Mouse (Mus musculus) MEL-GATA-1-ER (cell line): ENCODE data around the gene Rgs14.

ENCODE experiments used
- DNase-seq: peaks from one replicate; pipeline ENCODE4 v3.0.0-alpha.2; 2012; ENCODE audit warnings: low read depth; ENCODE audit errors: extremely low read depth

The Rgs14 gene

DNA sequence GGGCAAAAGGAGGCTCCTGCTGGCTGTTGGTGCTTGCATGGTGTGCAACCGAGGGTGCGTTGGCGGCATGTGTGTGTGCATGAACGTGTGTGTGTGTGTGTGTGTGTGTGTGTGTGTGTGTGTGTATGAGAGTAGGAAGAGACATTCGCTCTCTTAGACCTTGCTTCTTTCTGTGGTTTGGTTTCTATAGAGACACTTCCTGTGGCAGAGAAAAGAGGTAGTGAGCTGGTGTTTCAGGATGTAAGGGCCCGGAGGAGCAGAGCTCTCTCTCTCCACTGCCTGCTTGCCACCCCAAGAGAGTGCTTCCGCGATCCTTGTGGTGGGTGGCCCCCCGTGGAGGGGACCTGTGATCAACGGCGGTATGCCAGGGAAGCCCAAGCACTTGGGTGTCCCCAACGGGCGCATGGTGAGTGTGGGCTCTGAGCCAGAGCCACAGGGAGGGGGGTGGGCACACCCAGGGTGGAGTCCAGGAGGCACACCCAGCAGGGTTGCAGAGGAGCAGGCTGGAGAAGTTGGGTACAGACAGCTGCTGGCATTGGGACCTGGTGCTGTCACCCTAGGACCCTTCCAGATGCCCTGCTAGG lies at the start of gene Rgs14:
Gene Rgs14, plus strand, starts transcription at position 202 of the 584 bp plus-strand sequence.
- peak; percentile 96 for DNase-seq

DNA sequence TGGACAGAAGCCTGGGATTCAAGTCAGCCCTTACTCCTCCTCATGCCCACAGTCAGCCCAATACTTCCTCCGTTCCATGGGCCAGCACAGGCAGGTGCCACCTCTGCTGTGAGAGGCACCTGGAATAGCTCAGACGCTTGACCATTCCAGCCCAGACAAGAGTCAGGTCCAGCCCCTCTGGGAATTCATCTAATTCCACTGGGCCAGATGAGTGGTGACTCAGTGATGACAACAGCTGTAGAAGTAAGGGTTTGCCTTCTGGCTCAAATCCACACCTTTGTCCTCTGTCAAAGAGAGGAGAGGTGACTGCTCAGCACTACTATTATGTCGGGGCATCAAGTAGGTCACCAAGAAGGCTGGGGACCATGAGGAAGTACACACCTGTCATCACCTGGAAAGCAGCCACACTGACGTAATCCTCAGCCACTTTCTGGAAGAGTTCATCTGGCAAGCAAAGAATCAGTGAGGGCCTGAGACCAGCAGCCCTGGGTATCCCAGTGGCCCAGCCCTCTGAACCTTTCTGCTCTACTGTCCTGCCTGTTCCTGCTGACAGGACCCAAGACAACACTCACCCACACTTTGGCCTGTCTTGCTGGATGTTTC lies 49.5 kb upstream of the Rgs14 start, which contains the start of gene Prelid1:
Gene Prelid1, plus strand, starts transcription at position 570 of the 603 bp plus-strand sequence.
- DNase-seq = no peak

DNA sequence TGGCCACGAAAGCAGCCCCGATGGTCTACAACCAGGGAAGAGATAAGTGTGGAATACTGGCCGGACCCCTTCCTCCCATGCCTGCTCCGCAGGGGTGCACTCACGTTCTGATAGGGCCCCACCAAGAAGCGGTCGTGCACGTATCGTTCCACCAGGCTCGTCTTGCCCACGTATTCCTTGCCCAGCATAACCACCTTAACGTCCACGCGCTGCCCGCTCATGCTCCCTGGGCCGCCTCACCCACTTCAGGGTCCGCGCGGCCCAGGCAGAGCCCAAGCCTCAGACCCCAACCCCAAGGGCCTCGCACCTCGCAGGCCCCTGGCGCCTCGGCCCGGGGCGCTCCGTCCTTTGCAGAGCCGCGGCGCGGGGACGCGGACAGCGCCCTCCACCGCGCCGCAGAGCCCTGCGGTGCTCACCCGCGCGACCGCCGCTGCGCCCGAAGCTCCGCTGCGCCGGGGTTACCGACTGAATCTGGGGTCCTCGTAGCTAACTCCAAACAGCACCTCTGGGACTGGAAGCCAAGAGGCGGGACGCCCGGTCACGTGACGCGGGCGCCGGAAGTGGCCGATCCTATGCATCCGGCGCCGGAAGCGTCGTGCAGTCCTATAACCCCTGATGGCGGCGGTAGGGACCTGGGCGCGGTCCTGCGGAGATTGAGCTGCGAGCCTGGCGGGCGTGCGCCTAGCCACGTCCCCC lies 48.0 kb upstream of the Rgs14 start, which contains the start of gene Rab24:
Gene Rab24, minus strand, starts transcription at position 513 of the 696 bp plus-strand sequence.
- peak; percentile 79 for DNase-seq

DNA sequence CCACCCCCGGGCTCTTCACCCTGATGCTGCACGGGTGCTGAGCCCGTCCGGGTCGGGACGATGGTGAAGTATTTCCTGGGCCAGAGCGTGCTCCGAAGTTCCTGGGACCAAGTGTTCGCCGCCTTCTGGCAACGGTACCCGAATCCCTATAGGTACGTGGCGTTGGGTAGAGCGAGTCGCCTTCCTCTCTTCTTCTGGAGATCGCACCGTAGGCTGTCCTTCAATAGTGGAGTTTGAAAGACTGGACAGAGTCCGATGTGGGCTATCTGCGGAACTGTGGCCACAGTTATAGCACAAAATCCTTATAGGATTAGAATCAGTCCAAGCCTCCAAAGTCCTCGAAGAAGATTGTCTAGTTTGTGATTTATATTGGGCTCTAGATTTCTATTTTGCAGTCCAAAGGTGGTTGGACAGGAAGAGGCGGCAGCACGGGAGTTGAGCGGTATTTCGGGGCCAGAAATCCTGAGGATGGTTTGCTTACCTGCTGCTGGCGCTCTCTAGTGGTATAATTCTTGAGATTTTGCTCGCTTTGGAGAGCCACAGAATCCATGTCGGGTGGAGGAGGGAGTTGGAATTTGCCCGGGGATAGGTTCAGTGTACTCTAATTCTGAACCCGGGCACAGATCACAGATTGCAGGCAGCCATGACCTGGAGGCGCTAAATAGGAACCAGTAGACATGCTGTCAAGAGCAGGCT lies 47.3 kb upstream of the Rgs14 start:
- DNase-seq = no peak

DNA sequence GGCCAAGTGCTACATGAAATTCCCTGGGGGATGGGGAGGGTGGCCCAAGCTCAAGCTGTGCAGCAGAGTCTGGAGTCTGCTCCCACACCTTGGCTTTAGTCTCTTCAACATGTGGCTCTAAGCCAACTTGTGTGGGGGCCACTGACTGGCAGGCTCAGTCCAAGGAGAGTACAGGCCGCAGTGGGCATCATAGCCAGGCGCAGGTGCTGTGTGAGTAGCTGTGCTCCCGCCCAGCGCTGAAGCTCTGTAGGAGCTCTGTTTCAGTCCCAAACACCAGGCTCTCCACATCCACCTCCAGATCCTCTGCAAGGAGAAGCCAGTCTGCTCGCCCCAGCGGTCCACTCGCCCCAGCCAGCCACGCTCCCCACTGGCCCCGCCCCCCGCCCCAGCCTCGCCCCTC lies 43.9 kb upstream of the Rgs14 start:
- DNase-seq = no peak

DNA sequence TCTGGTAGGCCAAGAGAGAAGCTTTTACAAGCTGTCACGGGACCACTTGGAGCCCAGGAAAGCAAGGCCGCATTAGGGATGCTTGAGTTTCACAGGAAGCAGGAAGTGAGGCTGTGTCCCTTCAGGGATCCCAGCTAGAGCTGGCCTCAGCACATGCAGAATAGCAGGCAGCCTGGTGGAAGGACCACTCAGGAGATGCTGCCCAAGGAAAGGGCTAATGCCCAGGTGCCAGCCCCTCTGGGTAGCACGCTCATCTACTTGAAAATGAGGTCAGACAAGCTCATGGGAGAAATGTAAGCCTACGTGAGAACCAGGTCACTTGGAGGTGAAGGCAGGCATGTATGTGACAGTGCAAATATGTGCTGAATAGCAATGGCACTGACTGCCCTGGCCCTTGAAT lies 42.4 kb upstream of the Rgs14 start:
- DNase-seq = no peak

DNA sequence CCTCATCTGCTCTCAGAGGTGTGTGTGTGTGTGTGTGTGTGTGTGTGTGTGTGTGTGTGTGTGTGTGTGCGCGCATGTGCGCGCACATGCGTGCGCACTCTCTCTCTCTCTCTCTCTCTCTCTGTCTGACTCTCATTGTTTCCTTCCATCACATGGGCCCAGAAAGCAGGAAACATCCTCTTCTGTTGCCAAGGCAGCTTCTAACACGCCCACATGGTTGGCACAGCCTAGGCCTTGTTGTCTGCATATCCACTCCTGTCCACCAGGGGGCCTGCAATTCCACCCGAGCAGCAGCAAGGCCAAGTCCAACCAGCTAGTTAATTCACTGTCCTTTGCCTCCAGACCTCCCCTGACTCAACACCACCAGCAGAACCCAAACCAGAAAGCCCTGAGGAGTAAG lies 41.9 kb upstream of the Rgs14 start:
- peak; percentile 87 for DNase-seq

DNA sequence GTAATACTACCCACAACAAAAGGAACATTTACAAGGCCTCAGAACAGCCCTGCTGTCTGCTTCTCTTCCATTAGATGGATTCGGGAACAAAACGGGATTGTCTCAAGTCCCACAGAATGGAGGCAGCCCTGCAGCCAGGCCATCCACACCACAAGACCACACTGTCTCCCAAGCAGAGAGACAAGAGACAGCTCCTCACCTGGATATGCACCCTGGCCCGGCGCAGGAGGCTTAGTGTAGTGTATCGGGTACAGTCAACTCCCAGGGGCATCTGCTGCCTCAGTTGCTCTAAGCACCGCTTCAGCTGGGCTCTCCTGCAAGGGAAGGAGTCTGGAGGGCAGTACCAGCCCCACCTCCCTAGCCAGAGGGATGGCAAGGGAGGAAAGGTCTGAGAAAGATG lies 41.4 kb upstream of the Rgs14 start:
- no peak for DNase-seq

DNA sequence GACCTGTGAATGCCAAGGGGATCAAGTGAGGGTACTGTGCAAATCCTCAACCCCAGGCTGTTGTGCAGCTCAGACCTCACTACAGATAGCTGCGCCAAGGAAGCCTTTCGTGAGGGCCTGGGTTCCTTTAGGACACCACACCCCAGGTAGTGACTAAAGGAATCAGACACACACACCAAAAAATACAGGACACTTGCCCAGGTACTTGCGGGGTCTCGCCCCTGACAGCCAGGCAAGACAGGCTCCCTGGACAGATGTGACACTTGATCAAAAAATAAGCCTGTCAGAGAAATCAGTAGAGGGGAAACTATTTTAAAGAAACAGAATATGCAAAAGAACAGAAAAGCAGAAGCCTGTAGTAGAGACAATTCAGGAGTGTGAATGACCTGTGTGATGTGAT lies 40.9 kb upstream of the Rgs14 start:
- no peak for DNase-seq

DNA sequence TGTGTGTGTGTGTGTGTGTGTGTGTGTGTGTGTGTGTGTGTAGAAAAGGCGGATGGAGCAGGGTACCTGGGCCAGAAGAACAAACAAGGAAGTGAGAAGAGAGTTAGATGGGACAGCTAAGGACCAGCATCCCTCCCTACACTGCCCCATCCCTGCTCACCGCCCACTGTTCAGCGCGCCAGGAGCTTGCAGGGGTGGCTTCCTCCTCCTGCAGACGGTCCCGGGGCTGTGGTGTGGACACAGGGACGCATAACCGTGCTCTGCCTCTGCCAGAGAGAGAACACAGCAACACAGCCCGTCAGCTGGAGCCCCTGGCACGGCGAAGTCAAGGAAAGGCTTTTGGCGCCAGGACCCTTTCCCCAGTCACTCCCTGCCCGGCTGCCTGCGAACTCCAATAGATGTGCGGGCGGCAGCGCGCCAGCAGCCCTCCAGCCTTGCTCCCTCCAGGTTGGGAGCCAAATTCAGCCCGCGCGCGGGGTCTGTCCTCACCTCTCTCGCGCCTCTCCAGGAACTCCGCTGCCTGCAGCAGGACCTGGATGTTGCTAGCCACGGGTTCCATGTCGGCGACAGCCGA lies 40.3 kb upstream of the Rgs14 start:
- no peak for DNase-seq

DNA sequence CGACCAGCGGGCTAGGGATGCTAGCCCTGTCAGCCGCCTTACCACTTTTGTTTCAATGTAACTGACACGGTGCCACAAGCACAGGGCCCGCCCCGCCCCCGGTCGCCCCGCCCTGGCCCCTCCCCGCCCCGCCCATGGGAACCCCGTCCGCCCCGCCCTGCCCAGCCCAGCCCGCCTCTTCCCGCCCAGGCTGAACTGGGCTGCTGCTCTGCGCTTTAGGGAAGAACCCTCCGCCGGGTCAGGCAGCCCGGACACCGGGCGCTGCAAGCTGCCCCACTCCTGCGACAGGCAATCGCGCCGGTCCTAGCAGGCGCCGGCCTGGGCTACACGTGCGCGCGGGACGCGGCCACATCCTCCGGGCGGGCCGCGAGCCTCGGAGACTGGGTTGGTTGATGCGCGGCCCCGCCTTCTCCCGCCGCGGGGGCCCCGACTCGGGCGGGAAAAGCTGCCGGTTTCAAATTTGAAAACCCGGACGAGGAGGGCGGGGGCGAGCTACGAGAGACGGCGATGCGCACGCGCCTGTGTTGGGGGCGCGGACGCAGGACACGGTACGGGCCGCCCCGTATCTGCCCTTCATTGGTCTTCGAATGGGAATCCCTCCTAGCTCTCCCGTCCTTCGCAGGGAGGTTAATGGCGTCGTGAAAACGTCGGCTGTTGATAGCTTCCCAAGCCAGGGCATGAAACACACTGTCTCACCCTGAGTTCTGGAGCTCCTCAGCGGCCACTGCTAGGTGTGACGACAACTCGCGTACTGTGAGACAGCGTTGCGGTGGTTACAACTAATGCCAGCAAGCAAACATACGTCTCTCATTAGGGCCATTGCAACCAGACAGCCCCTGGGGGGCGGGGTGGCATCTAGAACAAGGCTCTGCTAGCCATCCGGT lies 39.6 kb upstream of the Rgs14 start, which contains the start of gene Mxd3:
Gene Mxd3, minus strand, starts transcription at position 141 of the 884 bp plus-strand sequence.
- peak; percentile 77 for DNase-seq

DNA sequence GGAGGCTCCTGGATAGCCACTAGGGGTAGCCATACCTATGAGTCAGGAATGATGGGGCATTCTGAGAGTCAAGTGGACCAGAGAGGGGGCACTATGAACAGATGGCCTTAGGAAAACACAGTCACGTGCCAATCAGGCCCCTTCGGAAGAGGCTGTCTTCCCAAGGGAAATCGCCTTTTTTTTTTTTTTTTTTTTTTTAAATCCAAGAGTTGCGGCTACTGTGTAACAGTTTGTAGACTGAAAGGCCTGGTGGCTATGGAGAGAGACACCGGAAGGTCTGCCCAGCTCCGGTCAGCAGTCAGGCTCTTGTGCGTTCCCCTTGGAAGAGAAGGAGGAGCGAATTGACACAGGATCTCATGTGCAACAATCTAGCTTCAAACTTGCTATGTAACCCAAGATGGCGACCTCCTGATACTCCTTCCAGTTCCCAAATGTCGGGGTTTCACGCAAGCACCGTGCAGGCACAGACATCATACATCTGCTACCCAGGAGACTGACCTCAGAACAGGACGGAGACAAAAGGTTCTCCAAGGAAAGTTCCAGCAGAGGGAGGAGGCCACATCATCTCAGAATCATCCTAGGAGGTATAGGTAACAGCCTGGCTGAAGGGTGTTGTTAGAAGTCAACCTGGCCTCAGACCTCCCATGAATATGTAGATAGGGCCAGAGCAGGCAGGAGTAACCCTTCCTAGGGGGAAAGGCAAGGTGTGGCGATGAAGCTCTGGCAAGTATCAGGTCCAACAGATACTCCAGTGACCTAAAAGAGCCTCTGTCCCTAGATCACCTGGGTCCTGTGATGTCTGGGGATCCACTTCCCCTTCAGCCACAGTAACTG lies 38.7 kb upstream of the Rgs14 start:
- DNase-seq = no peak

DNA sequence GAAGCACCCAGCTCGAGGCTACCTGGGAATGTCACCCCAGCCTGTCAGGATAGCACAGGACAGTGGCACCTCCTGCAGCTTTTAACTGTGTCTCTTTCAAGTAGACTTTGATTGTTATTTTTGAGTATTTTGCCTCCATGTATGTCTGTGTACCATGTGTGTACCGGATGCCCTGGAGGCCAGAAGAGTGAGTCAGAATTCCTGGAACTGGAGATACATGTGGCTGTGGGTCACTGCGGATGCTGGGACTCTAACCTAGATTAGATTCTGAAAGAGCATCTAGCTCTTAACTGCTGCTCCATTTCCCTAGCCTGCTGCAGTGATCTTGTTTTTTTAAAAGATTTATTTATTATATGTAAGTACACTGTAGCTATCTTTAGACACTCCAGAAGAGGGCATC lies 37.2 kb upstream of the Rgs14 start:
- DNase-seq = no peak

DNA sequence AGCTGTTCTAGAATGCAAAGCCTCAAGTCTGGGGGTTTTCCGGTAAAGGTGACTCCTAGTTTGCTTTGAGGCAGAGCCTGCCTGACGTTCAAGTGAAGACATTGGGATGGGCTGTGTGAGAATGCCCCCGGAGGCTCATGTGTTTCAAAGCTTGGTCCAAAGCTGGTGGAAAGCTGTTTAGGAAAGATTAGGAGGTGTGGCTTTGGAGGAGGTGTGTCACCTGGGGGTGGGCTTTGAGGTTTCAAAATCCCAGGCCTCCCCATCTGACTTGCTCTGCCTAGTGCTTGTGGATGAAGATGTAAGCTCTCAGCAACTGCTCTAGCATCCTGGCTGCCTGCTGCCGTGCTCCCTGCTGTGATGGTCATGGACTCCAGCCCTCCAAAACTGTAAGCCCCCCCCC lies 33.8 kb upstream of the Rgs14 start:
- no peak for DNase-seq

DNA sequence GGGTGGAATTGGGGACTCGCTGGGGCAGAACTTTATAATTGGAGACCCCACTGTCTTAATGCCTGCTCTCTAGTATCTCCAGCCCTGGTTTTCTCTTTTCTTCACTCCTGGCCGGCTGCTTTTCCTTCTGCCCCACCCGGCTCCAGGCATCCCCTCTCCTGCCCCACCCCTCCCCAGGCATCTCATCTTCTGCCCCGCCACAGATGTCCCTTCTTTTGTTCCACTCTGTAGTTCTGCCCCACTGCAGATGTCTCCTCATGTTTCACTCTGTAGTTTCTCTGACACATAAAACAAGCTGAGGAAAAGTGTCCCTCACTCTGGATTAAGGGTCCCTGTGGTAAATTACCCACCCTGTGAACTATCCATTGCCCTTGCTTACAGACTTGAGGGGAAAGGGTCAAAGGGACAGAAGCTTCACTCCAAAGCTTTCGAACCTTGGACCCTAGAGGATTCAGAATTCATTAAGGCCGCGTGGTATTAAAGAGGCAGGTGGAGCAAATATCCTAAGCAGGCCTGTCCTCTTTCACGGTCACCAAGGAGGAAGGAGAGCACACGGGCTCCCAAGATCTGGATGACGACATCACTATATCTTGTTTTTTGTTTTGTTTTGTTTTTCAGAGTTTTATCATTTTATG lies 32.1 kb upstream of the Rgs14 start:
- no peak for DNase-seq

DNA sequence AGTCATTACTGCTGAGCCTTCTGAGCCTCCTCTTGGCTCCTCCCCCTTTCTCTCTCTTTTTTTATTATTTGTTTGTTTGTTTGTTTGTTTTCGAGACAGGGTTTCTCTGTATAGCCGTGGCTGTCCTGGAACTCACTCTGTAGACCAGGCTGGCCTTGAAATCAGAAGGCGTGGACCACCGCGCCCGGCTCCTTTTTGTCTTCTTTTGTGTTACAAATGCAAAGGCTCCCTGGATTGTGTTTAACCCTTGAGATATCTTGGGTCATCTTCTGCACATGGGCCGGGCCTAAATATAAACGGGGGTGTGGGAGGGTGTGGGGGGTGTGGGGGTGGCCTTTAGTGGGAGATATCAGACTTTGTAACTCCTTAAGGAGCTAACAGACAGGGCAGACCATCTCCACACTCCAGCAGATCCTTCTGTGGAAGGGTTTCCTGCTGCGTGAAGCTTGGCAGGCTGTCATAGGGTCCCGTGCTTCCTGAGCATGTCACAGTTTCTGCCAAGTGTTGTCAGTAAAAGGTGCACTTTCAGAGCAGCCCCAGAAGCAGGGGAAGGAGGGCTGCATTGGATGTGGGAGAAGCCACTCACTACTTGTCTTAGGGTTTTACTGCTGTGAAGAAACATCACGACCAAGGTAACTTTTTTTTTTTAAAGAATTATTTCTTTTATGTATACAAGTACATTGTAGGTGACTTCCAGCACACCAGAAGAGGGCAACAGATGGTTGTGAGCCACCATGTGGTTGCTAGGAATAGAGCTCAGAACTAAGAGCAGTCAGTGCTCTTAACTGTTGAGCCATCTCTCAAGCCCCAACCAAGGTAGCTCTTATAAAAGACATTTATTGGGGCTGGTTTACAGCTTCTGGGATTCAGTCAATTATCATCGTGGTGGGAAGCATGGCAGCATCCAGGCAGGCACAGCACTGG lies 31.1 kb upstream of the Rgs14 start:
- no peak for DNase-seq

DNA sequence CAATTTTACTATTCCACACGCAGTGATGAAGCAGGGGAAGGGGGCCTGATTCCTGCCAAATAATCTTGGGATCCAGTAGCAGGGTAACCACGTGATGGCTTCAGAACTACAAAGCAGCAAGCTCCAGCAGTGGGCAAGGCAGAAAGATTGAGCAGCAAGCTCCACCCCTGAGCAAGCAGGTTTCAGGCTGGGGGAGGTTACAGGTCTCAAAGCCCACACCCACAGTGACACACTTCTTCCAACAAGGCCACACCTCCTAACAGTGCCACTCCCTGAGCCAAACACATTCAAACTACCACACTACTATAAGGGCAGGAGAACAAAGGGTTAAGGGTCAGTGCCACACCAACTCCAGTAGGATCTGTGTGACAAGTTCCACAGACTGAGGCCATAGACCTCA lies 30.3 kb upstream of the Rgs14 start:
- no peak for DNase-seq

DNA sequence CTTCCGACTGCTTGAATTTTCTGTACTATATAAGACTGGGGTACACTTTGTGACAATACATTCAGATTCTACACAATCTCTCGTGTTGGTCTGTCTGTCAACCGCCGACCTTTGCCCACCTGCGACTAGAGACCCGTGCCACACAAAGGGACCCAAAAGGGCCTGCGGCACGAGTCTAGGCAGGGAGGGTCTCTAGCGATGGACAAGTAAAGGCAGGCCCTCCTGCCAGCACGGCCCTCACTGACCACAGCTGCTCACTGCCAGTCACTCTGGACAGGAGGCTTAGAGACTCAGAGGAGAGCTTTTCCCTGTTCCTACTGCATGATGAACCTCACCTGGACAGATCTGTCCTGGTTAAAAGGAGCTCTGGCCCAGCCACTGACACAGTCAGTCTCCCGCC lies 27.1 kb upstream of the Rgs14 start:
- DNase-seq = no peak
